Mouse (Mus musculus): ENCODE data around the gene Chchd4.

DNA sequence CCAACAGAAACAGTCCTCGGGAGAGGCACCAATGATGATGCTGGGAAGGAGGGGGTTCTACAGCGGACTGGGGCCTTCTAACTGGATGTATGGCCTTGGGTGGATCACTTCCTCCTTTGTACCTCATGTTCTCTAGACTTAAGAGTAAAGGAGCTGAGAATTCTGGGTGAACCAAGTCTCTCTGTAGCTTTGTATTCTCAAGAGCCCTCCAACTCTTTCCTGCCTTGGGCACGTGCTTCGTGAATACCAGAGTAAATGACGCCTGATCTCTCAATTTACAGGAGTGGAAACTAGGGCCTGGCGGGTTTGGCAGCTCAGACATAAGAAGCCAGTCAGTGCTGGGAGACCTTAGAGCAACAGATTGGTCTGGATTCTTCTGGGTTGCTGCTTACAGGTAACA, 1.0 kb downstream of the Chchd4 start:
- no peak for TF ChIP-seq CTCF (IDR thresholded peaks at IDR 0.05)
- no peak for TF ChIP-seq POLR2A (IDR thresholded peaks at IDR 0.05; ENCODE audit: insufficient read depth, low read depth, low read length)
- TF ChIP-seq EP300 (IDR thresholded peaks at IDR 0.05; ENCODE audit: insufficient read depth, low read depth, low read length) = no peak
